Mouse (Mus musculus) adrenal gland, adult 8-10 months (tissue): ENCODE measurements around the gene Fbxw25. TPM values are rescaled to one million over a fixed set of nuclear protein-coding genes. Genes with fewer than 3 reads are reported as not detected.
"Not testable (repeated sequence)": the region's sequence is repeated elsewhere in the genome, so short reads cannot be mapped to it uniquely, and the experiment has no call there.

Experiments
- DNase-seq: peaks from one replicate; pipeline ENCODE4 v3.0.0; 2022
- total RNA-seq, 4 experiments: library from RNA; stranded (reverse); gene quantifications; 2 replicates each; pipeline ENCODE4 v1.2.4; 2022

Fbxw25 gene
- total RNA-seq = not detected

GRCm38 (mm10) chr9:109664552-109664951, at the start of gene Fbxw25:
Fbxw25 (minus strand) TSS chr9:109664652.
- DNase-seq = not testable (repeated sequence)

DNA sequence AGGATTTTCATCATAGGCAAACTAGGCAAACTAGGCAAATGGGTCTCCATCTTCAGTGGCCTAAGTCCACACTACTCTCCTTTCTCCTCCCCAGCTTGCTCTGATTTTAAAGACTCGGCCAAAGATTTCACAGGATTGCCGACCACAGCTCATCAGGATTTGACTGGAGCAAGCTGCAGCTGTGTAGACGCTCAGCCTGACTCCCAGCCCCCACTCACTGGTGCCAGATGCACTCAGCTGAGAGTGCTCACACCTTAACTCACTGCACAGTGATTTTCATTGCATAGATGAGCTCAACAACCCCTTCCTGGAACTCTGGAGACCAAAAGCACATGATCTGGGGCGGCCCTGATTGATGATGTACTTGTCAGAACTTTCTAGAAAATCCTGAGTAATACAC, 38.1 kb upstream of the Fbxw25 start, which contains the start of gene Fbxw18:
Gene Fbxw18, minus strand, starts transcription at position 101 of the 400 bp plus-strand sequence.
- not testable (repeated sequence) for DNase-seq

- DNase-seq = peak; percentile 26
These were observed 20.8 kb upstream of the Fbxw25 start for GRCm38 (mm10) chr9:109685299-109685698.

- DNase-seq = not testable (repeated sequence)
These were observed 38.5 kb downstream of the Fbxw25 start, which contains the start of gene Fbxw24 for GRCm38 (mm10) chr9:109625957-109626356. Fbxw24 (minus strand) TSS chr9:109626057.

DNA sequence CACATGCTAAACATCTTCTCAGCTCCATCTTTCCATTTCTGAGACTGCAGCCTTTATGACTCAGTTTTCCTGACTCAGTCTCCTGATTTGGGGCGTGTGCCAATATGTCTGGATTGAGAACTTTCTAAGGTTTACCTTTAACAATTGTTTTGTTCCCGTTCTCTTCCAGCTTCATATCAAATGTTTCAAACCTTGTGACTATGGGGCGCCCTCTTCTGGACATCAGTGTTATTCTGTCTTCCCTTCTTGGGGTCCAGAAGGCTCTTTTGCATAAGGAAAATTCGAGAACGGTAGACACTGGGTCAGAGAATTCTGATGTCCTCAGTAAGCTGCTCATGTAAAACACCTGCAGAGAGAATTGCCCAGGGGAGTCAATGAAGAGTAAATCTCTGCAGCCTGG, 57.6 kb downstream of the Fbxw25 start:
- peak; percentile 18 for DNase-seq

GRCm38 (mm10) chr9:109602128-109602527, 62.3 kb downstream of the Fbxw25 start:
- DNase-seq = not testable (repeated sequence)

DNA sequence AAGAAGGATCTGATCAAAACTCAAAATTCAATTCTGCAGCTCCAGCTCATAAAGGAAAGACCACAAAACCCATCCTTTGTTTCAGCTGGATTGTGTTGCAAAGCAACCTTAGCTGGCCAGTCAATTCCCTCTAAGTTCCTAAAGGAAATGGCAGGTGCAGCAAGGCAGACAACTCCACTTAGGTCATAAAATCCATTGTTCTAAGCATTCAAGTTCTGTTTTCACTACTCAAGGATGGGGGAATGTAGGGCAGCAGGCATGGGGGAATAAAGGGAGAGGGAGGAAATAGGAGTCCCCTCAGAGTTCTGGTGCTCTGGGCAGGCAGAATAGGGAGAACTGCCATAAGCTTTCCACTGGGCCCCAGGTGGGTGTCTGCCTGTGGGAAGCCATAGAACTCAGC, 67.2 kb downstream of the Fbxw25 start:
- DNase-seq = no peak

Other genes starting within 250 kb of the Fbxw25 start
- gene Fbxw16, start 215.5 kb downstream of the Fbxw25 start, total RNA-seq = not detected
- not detected for gene Fbxw19, start 168.8 kb downstream of the Fbxw25 start, total RNA-seq
- gene Fbxw15, start 96.4 kb downstream of the Fbxw25 start, total RNA-seq = not detected
- not detected for gene Fbxw24, start 38.6 kb downstream of the Fbxw25 start, total RNA-seq
- not detected for gene Fbxw18, start 38.0 kb upstream of the Fbxw25 start, total RNA-seq
- not detected for gene Fbxw26, start 81.4 kb upstream of the Fbxw25 start, total RNA-seq
- not detected for gene Fbxw27, start 126.0 kb upstream of the Fbxw25 start, total RNA-seq
- 10 to 100 TPM; 14.6 to 31.7 (median 27.6) TPM for gene Spink8, start 147.6 kb upstream of the Fbxw25 start, total RNA-seq
- gene Nme6, start 168.1 kb upstream of the Fbxw25 start, total RNA-seq = 10 to 100 TPM; 14.9 to 25.2 (median 22.7) TPM
- gene Camp, start 185.0 kb upstream of the Fbxw25 start, total RNA-seq = not detected
- 10 to 100 TPM; 10.5 to 14.5 (median 10.8) TPM for gene Cdc25a, start 210.9 kb upstream of the Fbxw25 start, total RNA-seq